Mouse (Mus musculus) spleen, adult 2 months (tissue): ENCODE measurements around the gene Gm14569. TPM values are rescaled to one million over a fixed set of nuclear protein-coding genes. Genes with fewer than 3 reads are reported as not detected.
A peak's percentile ranks its signal among the peaks of the same experiment; 100 is the strongest.

Source experiments
- DNase-seq, 2 experiments: peaks; one replicate each; pipeline versions ENCODE4 v3.0.0 to v3.0.0-alpha.2; 2012 to 2021; ENCODE audit warnings: low spot score in 2 of 2, low read depth in 1 of 2
- H3K27ac ChIP-seq: fragments of 200-500 bp; 2 replicates; pipeline ENCODE4 v1.5.1; 2012; ENCODE audit warnings: low read length, inconsistent platforms; ENCODE audit not compliant: insufficient read depth
- H3K27me3 ChIP-seq: fragments of 200-500 bp; 2 replicates; pipeline ENCODE4 v1.6.1; 2012; ENCODE audit warnings: mild to moderate bottlenecking, moderate library complexity, low read length, inconsistent platforms; ENCODE audit not compliant: control insufficient read depth, insufficient read depth
- H3K36me3 ChIP-seq: fragments of 200-500 bp; 2 replicates; pipeline ENCODE4 v1.6.1; 2012; ENCODE audit warnings: mild to moderate bottlenecking, low read length, inconsistent platforms; ENCODE audit not compliant: control insufficient read depth, insufficient read depth
- H3K4me1 ChIP-seq: fragments of 200-500 bp; 2 replicates; pipeline ENCODE4 v1.6.1; 2011; ENCODE audit warnings: inconsistent platforms; ENCODE audit not compliant: control insufficient read depth, insufficient read depth, insufficient read length
- H3K4me3 ChIP-seq: fragments of 200-500 bp; 2 replicates; pipeline ENCODE4 v1.5.1; 2011; ENCODE audit warnings: mild to moderate bottlenecking, inconsistent platforms; ENCODE audit not compliant: insufficient read depth, insufficient read length; ENCODE audit errors: extremely low read depth
- CTCF ChIP-seq: fragments of 200-500 bp; IDR thresholded peaks from 2 replicates; pipeline ENCODE4 v1.5.1; 2011; ENCODE audit warnings: mild to moderate bottlenecking, inconsistent platforms; ENCODE audit not compliant: insufficient read depth, insufficient read length, insufficient replicate concordance; ENCODE audit errors: extremely low read depth
- POLR2A ChIP-seq: fragments of 200-500 bp; IDR thresholded peaks from 2 replicates; pipeline ENCODE4 v1.6.1; 2011; ENCODE audit warnings: low read depth, low read length, inconsistent platforms
- WGBS: fragments of 180-500 bp; shearing (Covaris S2); methylation state at CpG from one replicate; pipeline ENCODE4 v1.1.7; 2018; 5-methylcytosine and 5-hydroxymethylcytosine counted together
- polyA plus RNA-seq: library from polyadenylated mRNA; depleted of rRNA; stranded (reverse); fragments of >200 nt; gene quantifications from 2 replicates; pipeline ENCODE4 v1.2.3, GENCODE M21; 2012

Gm14569 gene
- polyA plus RNA-seq, 1 experiment, result not detected

DNA sequence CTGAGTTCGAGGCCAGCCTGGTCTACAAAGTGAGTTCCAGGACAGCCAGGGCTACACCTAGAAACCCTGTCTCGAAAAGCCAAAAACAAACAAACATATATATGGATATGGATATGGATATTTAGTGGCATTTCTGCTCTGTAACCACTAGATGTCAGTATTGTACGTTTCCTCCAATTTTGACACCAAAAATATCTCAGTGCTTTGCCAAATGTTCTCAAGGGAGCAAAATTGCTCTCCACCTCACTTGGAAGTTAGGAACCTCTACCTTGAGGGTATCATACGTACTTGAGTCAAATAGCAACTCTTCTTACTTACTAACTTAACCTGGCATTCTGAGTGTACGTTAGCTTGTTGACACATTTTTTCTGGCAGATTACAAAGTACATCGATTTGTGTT is 15.2 kb upstream of the Gm14569 start:
- WGBS, result 59% methylated on average over 6 of the region's 6 CpGs
- Histone ChIP-seq H3K4me1 (no peaks in the 10 kb centered on the region), H3K36me3 (no peaks in the 10 kb centered on the region), H3K27me3 (no peaks in the 10 kb centered on the region), H3K27ac (no peak overlapping the region), H3K4me3 (no peak overlapping the region)
- DNase-seq, result no peak
- no peak for TF ChIP-seq CTCF
- TF ChIP-seq POLR2A, result no peak

GRCm38 (mm10) chrX:36489506-36489905 is 2.1 kb downstream of the Gm14569 start:
- no peaks in the 10 kb centered on the region for H3K4me1 ChIP-seq
- WGBS, result 42% methylated on average over 3 of the region's 3 CpGs
- no peaks in the 10 kb centered on the region for H3K27me3 ChIP-seq
- H3K36me3 ChIP-seq, result no peaks in the 10 kb centered on the region
- H3K27ac ChIP-seq, result no peak overlapping the region
- TF ChIP-seq POLR2A, result no peak
- no peak for TF ChIP-seq CTCF
- H3K4me3 ChIP-seq, result no peak overlapping the region
- no peak for DNase-seq

GRCm38 (mm10) chrX:36487996-36488395 is 3.6 kb downstream of the Gm14569 start:
- Histone ChIP-seq H3K4me1 (no peaks in the 10 kb centered on the region), H3K4me3 (no peak overlapping the region), H3K27me3 (no peaks in the 10 kb centered on the region), H3K27ac (no peak overlapping the region), H3K36me3 (no peaks in the 10 kb centered on the region)
- WGBS, result 44% methylated on average over 7 of the region's 7 CpGs
- no peak for DNase-seq
- TF ChIP-seq CTCF (no peak), POLR2A (no peak)

GRCm38 (mm10) chrX:36474873-36475272 is 16.8 kb downstream of the Gm14569 start:
- Histone ChIP-seq H3K27me3 (no peaks in the 10 kb centered on the region), H3K4me1 (no peaks in the 10 kb centered on the region), H3K27ac (peak overlapping the region; percentile 68), H3K36me3 (no peaks in the 10 kb centered on the region), H3K4me3 (no peak overlapping the region)
- WGBS, result 47% methylated on average over 3 of the region's 3 CpGs
- DNase-seq, result peak in 1 of 2 experiments; percentile 10
- TF ChIP-seq CTCF (no peak), POLR2A (no peak)

DNA sequence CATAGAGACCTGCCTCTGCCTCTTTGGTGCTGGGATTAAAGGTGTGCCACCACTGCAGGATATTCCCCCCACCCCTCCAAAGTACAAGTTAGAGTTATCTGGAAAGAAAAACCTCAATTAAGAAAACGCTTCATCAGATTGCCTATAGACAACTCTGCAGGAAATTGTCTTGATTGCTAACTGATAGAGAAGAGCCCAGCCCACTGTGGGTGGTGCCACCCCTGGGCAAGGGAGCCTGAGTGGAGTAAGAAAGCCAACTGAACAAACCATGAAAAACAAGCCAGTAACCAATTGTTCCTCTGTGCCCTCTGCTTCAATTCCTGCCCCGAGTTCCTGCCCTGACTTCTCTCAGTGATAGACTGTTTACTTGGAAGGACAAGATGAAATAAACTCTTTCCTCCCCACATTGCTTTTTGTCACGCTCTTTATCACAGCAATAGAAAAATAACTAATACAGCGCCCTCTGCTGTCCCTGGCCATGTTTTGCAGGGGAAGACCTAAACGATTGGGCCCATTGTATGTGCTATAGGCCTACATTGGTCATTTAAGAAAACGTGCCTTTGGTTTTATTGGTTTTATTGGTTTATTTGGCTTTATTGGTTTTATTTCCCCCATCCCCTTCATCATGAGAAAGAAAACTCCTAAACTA is 17.4 kb downstream of the Gm14569 start:
- H3K27ac ChIP-seq, result peak overlapping the region; percentile 68
- no peak overlapping the region for H3K4me3 ChIP-seq
- no peaks in the 10 kb centered on the region for H3K27me3 ChIP-seq
- no peak for DNase-seq
- no peaks in the 10 kb centered on the region for H3K4me1 ChIP-seq
- TF ChIP-seq POLR2A (no peak), CTCF (peak; percentile 10; the same call in 1 of the 2 replicates)
- WGBS, result 45% methylated on average over 6 of the region's 6 CpGs
- H3K36me3 ChIP-seq, result no peaks in the 10 kb centered on the region

DNA sequence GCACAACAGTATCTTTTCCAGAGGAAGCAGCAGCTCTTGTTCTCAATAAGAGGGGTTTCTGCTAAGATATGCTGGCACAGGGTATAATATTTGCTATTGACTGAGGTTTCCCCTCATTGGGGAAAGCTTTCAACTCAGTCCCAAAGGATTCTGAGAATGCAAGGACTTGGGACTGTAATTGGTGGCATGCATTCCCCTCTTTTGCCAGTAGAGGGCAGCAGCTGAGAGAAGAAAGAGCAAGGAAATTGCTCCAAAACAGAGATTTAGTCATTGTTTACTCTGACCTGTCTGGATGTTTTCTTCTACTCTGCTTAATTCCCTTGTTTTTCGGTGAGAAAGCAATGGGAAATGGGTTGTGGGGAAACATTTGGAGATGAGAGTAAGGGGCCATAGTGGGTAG is 35.6 kb downstream of the Gm14569 start:
- H3K4me3 ChIP-seq, result no peak overlapping the region
- H3K27ac ChIP-seq, result no peak overlapping the region
- no peaks in the 10 kb centered on the region for H3K27me3 ChIP-seq
- no peak for TF ChIP-seq POLR2A
- peak; percentile 41; the same call in 1 of the 2 replicates for TF ChIP-seq CTCF
- WGBS, result 30% methylated on average over 1 of the region's 1 CpGs
- no peaks in the 10 kb centered on the region for H3K36me3 ChIP-seq
- peak in 1 of 2 experiments; percentile 12 for DNase-seq
- H3K4me1 ChIP-seq, result no peaks in the 10 kb centered on the region

GRCm38 (mm10) chrX:36437932-36438331 is 53.7 kb downstream of the Gm14569 start:
- no peak for DNase-seq
- no peaks in the 10 kb centered on the region for H3K27me3 ChIP-seq
- no peaks in the 10 kb centered on the region for H3K36me3 ChIP-seq
- H3K27ac ChIP-seq, result no peak overlapping the region
- TF ChIP-seq CTCF (no peak), POLR2A (no peak)
- H3K4me1 ChIP-seq, result no peaks in the 10 kb centered on the region
- no peak overlapping the region for H3K4me3 ChIP-seq
- WGBS, result 50% methylated on average over 1 of the region's 1 CpGs
